Mouse (Mus musculus): ENCODE results near the gene Rdh5. TPM values are rescaled to one million over a fixed set of nuclear protein-coding genes. Genes with fewer than 3 reads are reported as not detected.

The Rdh5 gene
- polyA plus RNA-seq, 1 experiment from 2014 or later, result 15.7 TPM

- no peak overlapping the region for H3K9ac ChIP-seq
- no peaks in the 10 kb centered on the region for H3K9me3 ChIP-seq (replicated peaks)
- no peak overlapping the region for H3K27ac ChIP-seq
- H3K4me1 ChIP-seq, result peaks cover 17% of the 10 kb centered on the region
- no peak overlapping the region for H3K4me2 ChIP-seq (replicated peaks)
- no peak overlapping the region for H3K4me3 ChIP-seq
- 13% methylated on average over 1 of the region's 1 CpGs for WGBS
- H3K27me3 ChIP-seq, result peaks cover 24% of the 10 kb centered on the region
- no peak for ATAC-seq (ENCODE audit: low FRiP score)
- no peaks in the 10 kb centered on the region for H3K36me3 ChIP-seq
Measured at GRCm38 (mm10) chr10:128897501-128897900, 25.2 kb downstream of the Rdh5 start.

GRCm38 (mm10) chr10:128896807-128897206 lies 25.9 kb downstream of the Rdh5 start:
- whole genome bisulfite sequencing, result 75% methylated on average over 1 of the region's 1 CpGs
- Histone ChIP-seq H3K9me3 (replicated peaks) (no peaks in the 10 kb centered on the region), H3K4me3 (no peak overlapping the region), H3K27me3 (peaks cover 24% of the 10 kb centered on the region), H3K9ac (no peak overlapping the region), H3K36me3 (no peaks in the 10 kb centered on the region), H3K4me2 (replicated peaks) (no peak overlapping the region), H3K4me1 (peaks cover 20% of the 10 kb centered on the region), H3K27ac (no peak overlapping the region)
- no peak for ATAC-seq (ENCODE audit: low FRiP score)

- WGBS, result 1% methylated on average over 17 of the region's 17 CpGs
- ATAC-seq (ENCODE audit: low FRiP score), result no peak
- Histone ChIP-seq H3K36me3 (no peaks in the 10 kb centered on the region), H3K4me2 (replicated peaks) (peak overlapping the region; percentile 26), H3K4me1 (peaks cover 20% of the 10 kb centered on the region), H3K27ac (no peak overlapping the region), H3K9ac (peak overlapping the region; percentile 27; the same call in 1 of the 2 replicates), H3K27me3 (peaks cover 24% of the 10 kb centered on the region), H3K9me3 (replicated peaks) (no peaks in the 10 kb centered on the region), H3K4me3 (no peak overlapping the region)
Measured at GRCm38 (mm10) chr10:128895952-128896693, 26.6 kb downstream of the Rdh5 start.

GRCm38 (mm10) chr10:128895437-128895836 lies 27.3 kb downstream of the Rdh5 start:
- Histone ChIP-seq H3K27me3 (peaks cover 24% of the 10 kb centered on the region), H3K27ac (no peak overlapping the region), H3K4me2 (replicated peaks) (peak overlapping the region; percentile 26), H3K9ac (no peak overlapping the region), H3K36me3 (no peaks in the 10 kb centered on the region), H3K9me3 (replicated peaks) (no peaks in the 10 kb centered on the region), H3K4me1 (peaks cover 25% of the 10 kb centered on the region), H3K4me3 (no peak overlapping the region)
- ATAC-seq (ENCODE audit: low FRiP score), result no peak
- WGBS, result under 1% methylated on average over 9 of the region's 9 CpGs

GRCm38 (mm10) chr10:128892246-128892645 lies 30.4 kb downstream of the Rdh5 start:
- Histone ChIP-seq H3K9me3 (replicated peaks) (no peaks in the 10 kb centered on the region), H3K9ac (peak overlapping the region; percentile 82), H3K4me3 (peak overlapping the region; percentile 75), H3K4me1 (peaks cover 48% of the 10 kb centered on the region), H3K4me2 (replicated peaks) (peak overlapping the region; percentile 85), H3K27ac (peak overlapping the region; percentile 91), H3K27me3 (peaks cover 19% of the 10 kb centered on the region), H3K36me3 (peaks cover 9% of the 10 kb centered on the region; the same call in 1 of the 2 replicates)
- peak; percentile 11 for ATAC-seq (ENCODE audit: low FRiP score)
- 2% methylated on average over 9 of the region's 9 CpGs for WGBS

- H3K9me3 ChIP-seq (replicated peaks), result no peaks in the 10 kb centered on the region
- peak within 1 kb of the TSS; percentile 75 for H3K4me3 ChIP-seq
- H3K4me1 ChIP-seq, result peaks cover 53% of the 10 kb centered on the region
- peak; percentile 88 for ATAC-seq (ENCODE audit: low FRiP score)
- H3K36me3 ChIP-seq, result peaks cover 17% of the 10 kb centered on the region
- H3K27me3 ChIP-seq, result peaks cover 13% of the 10 kb centered on the region
- H3K4me2 ChIP-seq (replicated peaks), result peak within 1 kb of the TSS; percentile 85
- H3K27ac ChIP-seq, result peak within 1 kb of the TSS; percentile 91
- H3K9ac ChIP-seq, result peak within 1 kb of the TSS; percentile 82
- 1% methylated on average over 48 of the region's 89 CpGs for WGBS
Measured at GRCm38 (mm10) chr10:128891296-128892094, 31.2 kb downstream of the Rdh5 start, which contains the start of gene Gdf11. TSS of gene Gdf11 (minus strand) at chr10:128891718.

GRCm38 (mm10) chr10:128890383-128891295 lies 32.0 kb downstream of the Rdh5 start:
- Histone ChIP-seq H3K27ac (peak overlapping the region; percentile 91), H3K4me2 (replicated peaks) (peak overlapping the region; percentile 85), H3K9ac (peak overlapping the region; percentile 82), H3K4me3 (peak overlapping the region; percentile 75), H3K27me3 (peaks cover 4% of the 10 kb centered on the region), H3K4me1 (peaks cover 46% of the 10 kb centered on the region), H3K9me3 (replicated peaks) (no peaks in the 10 kb centered on the region), H3K36me3 (peaks cover 25% of the 10 kb centered on the region)
- under 1% methylated on average over 39 of the region's 40 CpGs for WGBS
- no peak for ATAC-seq (ENCODE audit: low FRiP score)

GRCm38 (mm10) chr10:128889846-128890245 lies 32.8 kb downstream of the Rdh5 start:
- peaks cover 3% of the 10 kb centered on the region; the same call in 1 of the 2 replicates for H3K27me3 ChIP-seq
- no peak for ATAC-seq (ENCODE audit: low FRiP score)
- H3K9ac ChIP-seq, result peak overlapping the region; percentile 82
- H3K4me1 ChIP-seq, result peaks cover 45% of the 10 kb centered on the region
- peak overlapping the region; percentile 91 for H3K27ac ChIP-seq
- H3K4me2 ChIP-seq (replicated peaks), result peak overlapping the region; percentile 85
- peaks cover 33% of the 10 kb centered on the region for H3K36me3 ChIP-seq
- WGBS, result 0% methylated on average over 1 of the region's 2 CpGs
- H3K9me3 ChIP-seq (replicated peaks), result no peaks in the 10 kb centered on the region
- H3K4me3 ChIP-seq, result peak overlapping the region; percentile 75

- Histone ChIP-seq H3K4me1 (peaks cover 45% of the 10 kb centered on the region), H3K9ac (peak overlapping the region; percentile 82), H3K27me3 (peaks cover 1% of the 10 kb centered on the region; the same call in 1 of the 2 replicates), H3K27ac (peak overlapping the region; percentile 91), H3K9me3 (replicated peaks) (no peaks in the 10 kb centered on the region), H3K4me3 (peak overlapping the region; percentile 75), H3K36me3 (peaks cover 38% of the 10 kb centered on the region), H3K4me2 (replicated peaks) (peak overlapping the region; percentile 85)
- peak; percentile 62 for ATAC-seq (ENCODE audit: low FRiP score)
- 0% methylated on average over 6 of the region's 7 CpGs for WGBS
Measured at GRCm38 (mm10) chr10:128888941-128889827, 33.5 kb downstream of the Rdh5 start.

GRCm38 (mm10) chr10:128882067-128882466 lies 40.6 kb downstream of the Rdh5 start:
- H3K4me1 ChIP-seq, result 0 out of 2 replicates have a peak, but pooled peaks cover 6% of the 10 kb centered on the region
- H3K4me3 ChIP-seq, result no peak overlapping the region
- no peak overlapping the region for H3K9ac ChIP-seq
- H3K9me3 ChIP-seq (replicated peaks), result no peaks in the 10 kb centered on the region
- no peak for ATAC-seq (ENCODE audit: low FRiP score)
- no peak overlapping the region for H3K27ac ChIP-seq
- H3K4me2 ChIP-seq (replicated peaks), result no peak overlapping the region
- H3K27me3 ChIP-seq, result no peaks in the 10 kb centered on the region
- WGBS, result 78% methylated on average over 5 of the region's 5 CpGs
- H3K36me3 ChIP-seq, result peaks cover 57% of the 10 kb centered on the region

- Histone ChIP-seq H3K4me3 (no peak overlapping the region), H3K27me3 (no peaks in the 10 kb centered on the region), H3K36me3 (peaks cover 44% of the 10 kb centered on the region), H3K9me3 (replicated peaks) (no peaks in the 10 kb centered on the region), H3K4me1 (no peaks in the 10 kb centered on the region), H3K27ac (no peak overlapping the region), H3K4me2 (replicated peaks) (no peak overlapping the region), H3K9ac (no peak overlapping the region)
- ATAC-seq (ENCODE audit: low FRiP score), result no peak
- 90% methylated on average over 2 of the region's 2 CpGs for WGBS
Measured at GRCm38 (mm10) chr10:128878811-128879210, 43.9 kb downstream of the Rdh5 start.

Data from hindbrain, embryonic 12.5 days (tissue).